Mouse (Mus musculus): ENCODE data around the gene Rhobtb1. TPM values are rescaled to one million over a fixed set of nuclear protein-coding genes. Genes with fewer than 3 reads are reported as not detected.

The Rhobtb1 gene
- polyA plus RNA-seq, 1 experiment from 2014 or later: 14.2 TPM

- Histone ChIP-seq H3K27me3 (replicated peaks; ENCODE audit: control insufficient read depth, insufficient read depth, low read length) (no peaks in the 10 kb centered on the region), H3K36me3 (ENCODE audit: control insufficient read depth, insufficient read depth) (no peaks in the 10 kb centered on the region), H3K9me3 (ENCODE audit: control insufficient read depth, low read length) (no peaks in the 10 kb centered on the region), H3K9ac (replicated peaks; ENCODE audit: low read depth, low read length) (no peak overlapping the region), H3K4me3 (replicated peaks; ENCODE audit: low read length) (no peak overlapping the region), H3K4me2 (ENCODE audit: low read length) (no peak overlapping the region), H3K27ac (ENCODE audit: low read length) (no peak overlapping the region), H3K4me1 (replicated peaks; ENCODE audit: control insufficient read depth, insufficient read depth, low read length) (no peaks in the 10 kb centered on the region)
- no peak for ATAC-seq
- WGBS: 45% methylated on average over 5 of the region's 5 CpGs
Measured at GRCm38 (mm10) chr10:69307067-69307466, 155.8 kb downstream of the Rhobtb1 start.

- H3K36me3 ChIP-seq (ENCODE audit: control insufficient read depth, insufficient read depth): no peaks in the 10 kb centered on the region
- WGBS: 79% methylated on average over 5 of the region's 5 CpGs
- H3K9me3 ChIP-seq (ENCODE audit: control insufficient read depth, low read length): no peaks in the 10 kb centered on the region
- ATAC-seq: no peak
- H3K9ac ChIP-seq (replicated peaks; ENCODE audit: low read depth, low read length): no peak overlapping the region
- no peak overlapping the region for H3K4me2 ChIP-seq (ENCODE audit: low read length)
- no peaks in the 10 kb centered on the region for H3K27me3 ChIP-seq (replicated peaks; ENCODE audit: control insufficient read depth, insufficient read depth, low read length)
- H3K4me3 ChIP-seq (replicated peaks; ENCODE audit: low read length): no peak overlapping the region
- H3K27ac ChIP-seq (ENCODE audit: low read length): no peak overlapping the region
- no peaks in the 10 kb centered on the region for H3K4me1 ChIP-seq (replicated peaks; ENCODE audit: control insufficient read depth, insufficient read depth, low read length)
Measured at GRCm38 (mm10) chr10:69309109-69309508, 157.9 kb downstream of the Rhobtb1 start.

- no peaks in the 10 kb centered on the region for H3K36me3 ChIP-seq (ENCODE audit: control insufficient read depth, insufficient read depth)
- 68% methylated on average over 16 of the region's 16 CpGs for WGBS
Measured at GRCm38 (mm10) chr10:69311867-69312266, 160.6 kb downstream of the Rhobtb1 start.

DNA sequence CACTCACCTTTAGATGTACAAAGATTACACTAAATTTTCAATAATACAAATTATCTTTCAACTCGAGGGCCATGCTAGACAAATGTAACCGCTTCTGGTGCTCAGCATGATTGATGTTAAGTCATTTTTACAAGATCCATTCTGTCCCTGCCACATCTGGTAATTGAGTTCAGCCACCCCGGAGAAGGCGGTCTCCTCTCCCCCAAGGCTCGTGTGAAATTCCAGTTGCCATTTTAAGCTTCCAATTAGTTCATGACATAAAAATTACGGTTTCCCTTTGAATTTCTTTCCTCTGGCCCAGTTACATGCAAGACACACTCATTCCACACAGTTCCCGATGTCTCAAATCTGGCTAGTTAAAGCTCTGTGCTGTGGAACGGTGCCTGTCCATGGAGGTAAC, 162.7 kb downstream of the Rhobtb1 start:
- H3K9ac ChIP-seq (replicated peaks; ENCODE audit: low read depth, low read length): no peak overlapping the region
- H3K4me3 ChIP-seq (replicated peaks; ENCODE audit: low read length): no peak overlapping the region
- no peak overlapping the region for H3K4me2 ChIP-seq (ENCODE audit: low read length)
- no peaks in the 10 kb centered on the region for H3K4me1 ChIP-seq (replicated peaks; ENCODE audit: control insufficient read depth, insufficient read depth, low read length)
- no peaks in the 10 kb centered on the region for H3K27me3 ChIP-seq (replicated peaks; ENCODE audit: control insufficient read depth, insufficient read depth, low read length)
- H3K9me3 ChIP-seq (ENCODE audit: control insufficient read depth, low read length): no peaks in the 10 kb centered on the region
- H3K27ac ChIP-seq (ENCODE audit: low read length): no peak overlapping the region
- 74% methylated on average over 8 of the region's 8 CpGs for WGBS
- no peaks in the 10 kb centered on the region for H3K36me3 ChIP-seq (ENCODE audit: control insufficient read depth, insufficient read depth)
- ATAC-seq: no peak

More at GRCm38 (mm10) chr10:69311867-69312266, 160.6 kb downstream of the Rhobtb1 start:
- Histone ChIP-seq H3K4me3 (replicated peaks; ENCODE audit: low read length) (no peak overlapping the region), H3K27ac (ENCODE audit: low read length) (no peak overlapping the region), H3K4me1 (replicated peaks; ENCODE audit: control insufficient read depth, insufficient read depth, low read length) (no peaks in the 10 kb centered on the region), H3K9ac (replicated peaks; ENCODE audit: low read depth, low read length) (no peak overlapping the region), H3K4me2 (ENCODE audit: low read length) (no peak overlapping the region), H3K27me3 (replicated peaks; ENCODE audit: control insufficient read depth, insufficient read depth, low read length) (no peaks in the 10 kb centered on the region), H3K9me3 (ENCODE audit: control insufficient read depth, low read length) (no peaks in the 10 kb centered on the region)
- no peak for ATAC-seq

- Histone ChIP-seq H3K9me3 (ENCODE audit: control insufficient read depth, low read length) (no peaks in the 10 kb centered on the region), H3K36me3 (ENCODE audit: control insufficient read depth, insufficient read depth) (no peaks in the 10 kb centered on the region), H3K27me3 (replicated peaks; ENCODE audit: control insufficient read depth, insufficient read depth, low read length) (no peaks in the 10 kb centered on the region), H3K27ac (ENCODE audit: low read length) (no peak overlapping the region), H3K4me1 (replicated peaks; ENCODE audit: control insufficient read depth, insufficient read depth, low read length) (peaks cover 3% of the 10 kb centered on the region; the same call in 1 of the 2 replicates), H3K4me2 (ENCODE audit: low read length) (no peak overlapping the region), H3K9ac (replicated peaks; ENCODE audit: low read depth, low read length) (no peak overlapping the region), H3K4me3 (replicated peaks; ENCODE audit: low read length) (no peak overlapping the region)
- 87% methylated on average over 11 of the region's 11 CpGs for WGBS
- no peak for ATAC-seq
Measured at GRCm38 (mm10) chr10:69318514-69318913, 167.3 kb downstream of the Rhobtb1 start.

DNA sequence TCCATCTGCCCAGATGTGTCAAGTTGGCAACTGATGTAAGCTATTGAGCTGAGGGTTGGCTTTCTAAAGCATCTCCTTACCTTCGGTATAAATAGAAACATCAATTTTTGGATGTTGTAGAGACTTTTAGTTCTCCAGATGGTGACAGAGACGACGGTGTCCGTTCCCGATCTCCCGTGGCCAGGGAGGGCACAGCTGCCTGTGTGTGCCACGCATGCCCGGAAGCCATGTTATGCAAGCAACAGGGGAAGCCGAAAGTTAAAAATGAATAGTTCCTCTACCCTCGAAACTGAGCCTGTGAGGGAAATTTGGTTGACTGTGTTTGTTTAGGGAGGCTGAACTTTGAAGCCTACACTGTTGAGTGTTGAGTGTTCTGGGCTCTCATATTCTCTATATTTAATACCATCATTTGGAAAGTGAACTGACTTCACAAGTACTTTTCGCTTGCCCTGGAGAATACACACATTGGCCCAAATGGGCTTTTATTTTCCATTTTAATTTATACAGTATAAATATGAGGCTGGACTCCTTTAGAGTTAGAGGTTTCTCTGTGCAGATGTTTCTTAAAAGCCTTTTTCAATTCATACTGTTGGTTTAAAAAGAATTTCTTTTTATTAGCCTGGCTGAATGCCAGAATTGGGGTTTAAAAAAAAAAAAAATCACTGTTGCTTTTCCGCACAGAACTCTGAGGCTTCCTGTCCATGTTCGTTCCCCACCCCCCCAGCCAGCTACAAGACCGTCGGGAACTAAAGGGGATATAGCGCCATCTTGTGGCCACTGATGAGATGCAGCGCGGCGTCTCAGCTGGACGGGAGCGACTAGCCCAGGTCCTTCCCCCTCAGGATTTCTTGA, 169.7 kb downstream of the Rhobtb1 start:
- Histone ChIP-seq H3K4me2 (ENCODE audit: low read length) (no peak overlapping the region), H3K9me3 (ENCODE audit: control insufficient read depth, low read length) (no peaks in the 10 kb centered on the region), H3K27ac (ENCODE audit: low read length) (no peak overlapping the region), H3K36me3 (ENCODE audit: control insufficient read depth, insufficient read depth) (no peaks in the 10 kb centered on the region), H3K9ac (replicated peaks; ENCODE audit: low read depth, low read length) (no peak overlapping the region), H3K4me3 (replicated peaks; ENCODE audit: low read length) (no peak overlapping the region), H3K27me3 (replicated peaks; ENCODE audit: control insufficient read depth, insufficient read depth, low read length) (no peaks in the 10 kb centered on the region), H3K4me1 (replicated peaks; ENCODE audit: control insufficient read depth, insufficient read depth, low read length) (peaks cover 3% of the 10 kb centered on the region; the same call in 1 of the 2 replicates)
- ATAC-seq: peak; percentile 86
- 44% methylated on average over 21 of the region's 21 CpGs for WGBS

- Histone ChIP-seq H3K4me1 (replicated peaks; ENCODE audit: control insufficient read depth, insufficient read depth, low read length) (peaks cover 6% of the 10 kb centered on the region; the same call in 1 of the 2 replicates), H3K36me3 (ENCODE audit: control insufficient read depth, insufficient read depth) (no peaks in the 10 kb centered on the region), H3K27ac (ENCODE audit: low read length) (no peak overlapping the region), H3K9me3 (ENCODE audit: control insufficient read depth, low read length) (no peaks in the 10 kb centered on the region), H3K9ac (replicated peaks; ENCODE audit: low read depth, low read length) (no peak overlapping the region), H3K27me3 (replicated peaks; ENCODE audit: control insufficient read depth, insufficient read depth, low read length) (no peaks in the 10 kb centered on the region), H3K4me2 (ENCODE audit: low read length) (no peak overlapping the region), H3K4me3 (replicated peaks; ENCODE audit: low read length) (no peak overlapping the region)
- ATAC-seq: no peak
- 60% methylated on average over 15 of the region's 15 CpGs for WGBS
Measured at GRCm38 (mm10) chr10:69321519-69322035, 170.3 kb downstream of the Rhobtb1 start.

- H3K4me2 ChIP-seq (ENCODE audit: low read length): no peak overlapping the region
- no peaks in the 10 kb centered on the region for H3K27me3 ChIP-seq (replicated peaks; ENCODE audit: control insufficient read depth, insufficient read depth, low read length)
- no peak overlapping the region for H3K4me3 ChIP-seq (replicated peaks; ENCODE audit: low read length)
- H3K36me3 ChIP-seq (ENCODE audit: control insufficient read depth, insufficient read depth): no peaks in the 10 kb centered on the region
- no peak for ATAC-seq
- H3K9ac ChIP-seq (replicated peaks; ENCODE audit: low read depth, low read length): no peak overlapping the region
- H3K4me1 ChIP-seq (replicated peaks; ENCODE audit: control insufficient read depth, insufficient read depth, low read length): peaks cover 6% of the 10 kb centered on the region; the same call in 1 of the 2 replicates
- H3K9me3 ChIP-seq (ENCODE audit: control insufficient read depth, low read length): no peaks in the 10 kb centered on the region
- H3K27ac ChIP-seq (ENCODE audit: low read length): no peak overlapping the region
- WGBS: 85% methylated on average over 13 of the region's 13 CpGs
Measured at GRCm38 (mm10) chr10:69323986-69324385, 172.8 kb downstream of the Rhobtb1 start.

DNA sequence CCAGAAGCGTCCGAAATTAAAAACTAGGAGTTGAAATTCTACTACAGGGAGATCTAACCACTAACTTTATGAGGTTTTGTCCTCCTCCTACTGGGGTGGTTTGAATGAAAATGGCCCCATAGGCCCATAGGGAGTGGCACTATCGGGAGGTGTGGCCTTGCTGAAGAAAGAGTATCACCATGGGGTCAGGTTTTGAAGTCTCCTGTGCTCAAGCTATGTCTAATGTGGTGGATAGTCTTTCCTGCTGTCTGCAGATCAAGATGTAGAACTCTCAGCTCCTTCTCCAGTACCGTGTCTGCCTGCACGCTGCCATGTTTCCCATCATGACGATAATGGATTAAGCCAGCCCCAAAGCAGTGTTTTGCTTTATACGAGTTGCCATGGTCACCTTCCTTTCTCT, 173.6 kb downstream of the Rhobtb1 start:
- no peak for ATAC-seq
- Histone ChIP-seq H3K4me3 (replicated peaks; ENCODE audit: low read length) (no peak overlapping the region), H3K27ac (ENCODE audit: low read length) (no peak overlapping the region), H3K4me2 (ENCODE audit: low read length) (no peak overlapping the region), H3K36me3 (ENCODE audit: control insufficient read depth, insufficient read depth) (no peaks in the 10 kb centered on the region), H3K27me3 (replicated peaks; ENCODE audit: control insufficient read depth, insufficient read depth, low read length) (no peaks in the 10 kb centered on the region), H3K9me3 (ENCODE audit: control insufficient read depth, low read length) (no peaks in the 10 kb centered on the region), H3K9ac (replicated peaks; ENCODE audit: low read depth, low read length) (no peak overlapping the region), H3K4me1 (replicated peaks; ENCODE audit: control insufficient read depth, insufficient read depth, low read length) (peaks cover 6% of the 10 kb centered on the region; the same call in 1 of the 2 replicates)
- WGBS: 87% methylated on average over 7 of the region's 7 CpGs
